Mouse (Mus musculus) CH12.LX (cell line): ENCODE results near the gene Lamtor5. TPM values are rescaled to one million over a fixed set of nuclear protein-coding genes. Genes with fewer than 3 reads are reported as not detected.

ENCODE experiments used
- DNase-seq: peaks from one replicate; pipeline ENCODE4 v3.0.0-alpha.2; 2013; ENCODE audit errors: extremely low read depth
- H3K27ac ChIP-seq: 2 replicates; pipeline ENCODE4 v1.5.1; 2012; ENCODE audit warnings: low read depth, mild to moderate bottlenecking, control low read depth, moderate library complexity; ENCODE audit not compliant: insufficient read depth
- H3K27me3 ChIP-seq: replicated peaks from 2 replicates; pipeline ENCODE3; 2012; ENCODE audit warnings: inconsistent platforms
- H3K36me3 ChIP-seq, 2 experiments: replicated peaks in 1 of 2; 2 replicates each; pipeline versions ENCODE3 to v1.6.1; 2012; ENCODE audit warnings: inconsistent platforms in 1 of 2, low read length in 1 of 2, mild to moderate bottlenecking in 1 of 2, mixed read lengths in 1 of 2, moderate library complexity in 1 of 2; ENCODE audit not compliant: control insufficient read depth in 1 of 2, insufficient read depth in 1 of 2
- H3K4me1 ChIP-seq, 2 experiments: 2 replicates each; pipeline ENCODE4 v1.6.1; 2012; ENCODE audit warnings: inconsistent platforms in 1 of 2, moderate library complexity in 1 of 2; ENCODE audit not compliant: insufficient read depth in 2 of 2, control insufficient read depth in 1 of 2
- H3K4me2 ChIP-seq: 2 replicates; pipeline ENCODE4 v1.6.1; 2012; ENCODE audit warnings: low read depth, mild to moderate bottlenecking, control low read depth; ENCODE audit not compliant: poor library complexity, insufficient read depth, severe bottlenecking
- H3K4me3 ChIP-seq, 3 experiments: fragments of 150-350 bp in 1 of 3; sonication (generic) in 1 of 3; replicated peaks in 1 of 3; 2 replicates each; pipeline versions ENCODE3 to v1.5.1; 2011 to 2012; ENCODE audit warnings: low read depth in 2 of 3, low read length in 2 of 3, mild to moderate bottlenecking in 2 of 3, moderate library complexity in 2 of 3, control low read depth in 1 of 3, improper control_type of control experiment in 1 of 3, inconsistent platforms in 1 of 3, mixed read lengths in 1 of 3; ENCODE audit not compliant: poor library complexity in 1 of 3
- H3K79me2 ChIP-seq: replicated peaks from 2 replicates; pipeline ENCODE4 v1.6.1; 2012; ENCODE audit warnings: mild to moderate bottlenecking, moderate library complexity; ENCODE audit not compliant: control insufficient read depth, poor library complexity, insufficient read depth, severe bottlenecking; ENCODE audit errors: extremely low read depth
- H3K9ac ChIP-seq: 2 replicates; pipeline ENCODE4 v1.6.1; 2012; ENCODE audit warnings: low read depth, mild to moderate bottlenecking, control low read depth, moderate library complexity; ENCODE audit not compliant: insufficient read depth
- H3K9me3 ChIP-seq: replicated peaks from 2 replicates; pipeline ENCODE3; 2012; ENCODE audit warnings: low read length, inconsistent platforms, mixed read lengths
- CHD1 ChIP-seq: IDR thresholded peaks from 2 replicates; pipeline ENCODE4 v1.6.1; 2012; ENCODE audit warnings: low read depth, low read length, improper control_type of control experiment, inconsistent platforms
- CHD2 ChIP-seq: IDR thresholded peaks from 2 replicates; pipeline ENCODE4 v1.6.1; 2011; ENCODE audit warnings: low read length, improper control_type of control experiment
- E2F4 ChIP-seq: IDR thresholded peaks from 2 replicates; pipeline ENCODE4 v1.6.1; 2011; ENCODE audit warnings: low read depth, low read length, improper control_type of control experiment; ENCODE audit not compliant: insufficient replicate concordance
- ELF1 ChIP-seq: IDR thresholded peaks from 2 replicates; pipeline ENCODE4 v1.6.1; 2014; ENCODE audit warnings: low read depth, mild to moderate bottlenecking, inconsistent platforms, low read length, improper control_type of control experiment
- ETS1 ChIP-seq: conservative IDR thresholded peaks from 2 replicates; pipeline ENCODE4 v1.6.1; 2012; ENCODE audit warnings: low read depth, mild to moderate bottlenecking, inconsistent platforms, low read length, improper control_type of control experiment, moderate library complexity
- HCFC1 ChIP-seq: IDR thresholded peaks from 2 replicates; pipeline ENCODE4 v1.6.1; 2012; ENCODE audit warnings: low read depth, mild to moderate bottlenecking, inconsistent platforms, low read length, improper control_type of control experiment
- IRF4 ChIP-seq: IDR thresholded peaks from 2 replicates; pipeline ENCODE4 v1.6.1; 2014; ENCODE audit warnings: low read depth, mild to moderate bottlenecking, inconsistent platforms, low read length, improper control_type of control experiment
- JUN ChIP-seq: IDR thresholded peaks from 2 replicates; pipeline ENCODE4 v1.6.1; 2011; ENCODE audit warnings: low read depth, mild to moderate bottlenecking, low read length, improper control_type of control experiment, moderate library complexity; ENCODE audit not compliant: insufficient read depth
- KAT2A ChIP-seq: IDR thresholded peaks from 2 replicates; pipeline ENCODE4 v1.6.1; 2012; ENCODE audit warnings: low read length, improper control_type of control experiment, inconsistent platforms; ENCODE audit not compliant: insufficient replicate concordance
- MEF2A ChIP-seq: IDR thresholded peaks from 2 replicates; pipeline ENCODE4 v1.6.1; 2014; ENCODE audit warnings: low read depth, mild to moderate bottlenecking, inconsistent platforms, low read length, improper control_type of control experiment, borderline replicate concordance
- POLR2A ChIP-seq: IDR thresholded peaks from 2 replicates; pipeline ENCODE4 v1.6.1; 2011; ENCODE audit warnings: low read depth, mild to moderate bottlenecking, improper control_type of control experiment, low read length
- RAD21 ChIP-seq: IDR thresholded peaks from 2 replicates; pipeline ENCODE4 v1.6.1; 2011; ENCODE audit warnings: low read depth, mild to moderate bottlenecking, low read length, improper control_type of control experiment, moderate library complexity
- RCOR1 ChIP-seq: conservative IDR thresholded peaks from 2 replicates; pipeline ENCODE4 v1.6.1; 2012; ENCODE audit warnings: low read depth, mild to moderate bottlenecking, inconsistent platforms, low read length, improper control_type of control experiment
- SIN3A ChIP-seq: IDR thresholded peaks from 2 replicates; pipeline ENCODE4 v1.6.1; 2012; ENCODE audit warnings: low read length, improper control_type of control experiment, inconsistent platforms
- TBP ChIP-seq: conservative IDR thresholded peaks from 2 replicates; pipeline ENCODE4 v1.6.1; 2011; ENCODE audit warnings: low read depth, low read length, improper control_type of control experiment
- UBTF ChIP-seq: IDR thresholded peaks from 2 replicates; pipeline ENCODE4 v1.6.1; 2012; ENCODE audit warnings: low read depth, mild to moderate bottlenecking, inconsistent platforms, low read length, improper control_type of control experiment, moderate library complexity
- USF1 ChIP-seq: IDR thresholded peaks from 2 replicates; pipeline ENCODE4 v1.6.1; 2014; ENCODE audit warnings: low read depth, mild to moderate bottlenecking, inconsistent platforms, low read length, improper control_type of control experiment
- USF2 ChIP-seq: conservative IDR thresholded peaks from 2 replicates; pipeline ENCODE4 v1.6.1; 2011; ENCODE audit warnings: low read depth, low read length, improper control_type of control experiment
- ZC3H11A ChIP-seq: IDR thresholded peaks from 2 replicates; pipeline ENCODE4 v1.6.1; 2012; ENCODE audit warnings: low read depth, mild to moderate bottlenecking, inconsistent platforms, low read length, improper control_type of control experiment
- ZNF384 ChIP-seq: IDR thresholded peaks from 2 replicates; pipeline ENCODE4 v1.6.1; 2012; ENCODE audit warnings: low read depth, low read length, improper control_type of control experiment, inconsistent platforms
- dilution Hi-C: fragments of 300-500 bp; cut with MboI; formaldehyde crosslinking; loops from 2 replicates; pipeline ENCODE4 v1.14.3; 2020; ENCODE audit warnings: low sequenced_read_pairs; ENCODE audit not compliant: extremely low pct_unique_long_range_greater_than_20kb, extremely low pct_ligation_motif_present
- in situ Hi-C: fragments of 300-500 bp; cut with MboI; formaldehyde crosslinking; loops from 3 replicates; pipeline ENCODE4 v1.14.3; 2019; ENCODE audit warnings: low sequenced_read_pairs, low pct_ligation_motif_present, low pct_unique_long_range_greater_than_20kb, mixed read lengths
- polyA plus RNA-seq: library from polyadenylated mRNA; unstranded; fragments of >175 nt; gene quantifications from 2 replicates; pipeline ENCODE4 v1.2.1, GENCODE M21; 2012; ENCODE audit warnings: low read depth; ENCODE audit not compliant: insufficient read length
- total RNA-seq, 2 experiments: library from RNA; depleted of rRNA; stranded (reverse); fragments of 300-350 nt in 1 of 2; fragments of >200 nt in 1 of 2; gene quantifications; 2 replicates each; pipeline ENCODE4 v1.2.3; 2012 to 2014

Gene Lamtor5
- total and polyA plus RNA-seq, 3 experiments, result 119 to 162 (median 137) TPM

- no peaks in the 10 kb centered on the region for H3K27me3 ChIP-seq
- in situ Hi-C loops (no loop called here), dilution Hi-C loops (no loop called here)
- no peak for TF ChIP-seq ELF1
- no peak overlapping the region for H3K9ac ChIP-seq
- no peaks in the 10 kb centered on the region for H3K9me3 ChIP-seq
- no peak overlapping the region for H3K4me2 ChIP-seq
- H3K79me2 ChIP-seq, result peaks cover 9% of the 10 kb centered on the region
- DNase-seq, result no peak
- no peak overlapping the region for H3K4me3 ChIP-seq
- H3K4me1 ChIP-seq, result peaks cover 0 to 14% of the 10 kb centered on the region in 2 experiments; a peak in 3 of 4 replicates
- H3K36me3 ChIP-seq, result peaks cover 0 to 6% of the 10 kb centered on the region in 2 experiments
- H3K27ac ChIP-seq, result no peak overlapping the region
These were observed 2.0 kb upstream of the Lamtor5 start for GRCm38 (mm10) chr3:107276626-107277025.

GRCm38 (mm10) chr3:107286123-107286522, 7.5 kb downstream of the Lamtor5 start:
- Histone ChIP-seq H3K27ac (no peak overlapping the region), H3K9me3 (no peaks in the 10 kb centered on the region), H3K36me3 (peaks cover 20 to 43% of the 10 kb centered on the region in 2 experiments), H3K9ac (no peak overlapping the region), H3K27me3 (no peaks in the 10 kb centered on the region), H3K79me2 (0 out of 2 replicates have a peak, but pooled peaks cover 2% of the 10 kb centered on the region), H3K4me1 (no peaks in the 10 kb centered on the region), H3K4me3 (no peak overlapping the region), H3K4me2 (no peak overlapping the region)
- in situ Hi-C loops (no loop called here), dilution Hi-C loops (no loop called here)
- no peak for DNase-seq
- TF ChIP-seq HCFC1 (no peak), POLR2A (no peak), KAT2A (no peak), ZC3H11A (no peak), SIN3A (no peak), JUN (no peak), TBP (no peak), IRF4 (no peak), RAD21 (no peak), USF1 (no peak), UBTF (no peak), USF2 (no peak), ELF1 (no peak)

GRCm38 (mm10) chr3:107287346-107287745, 8.7 kb downstream of the Lamtor5 start:
- peaks cover 15 to 31% of the 10 kb centered on the region in 2 experiments for H3K36me3 ChIP-seq
- no peaks in the 10 kb centered on the region for H3K4me1 ChIP-seq
- H3K4me2 ChIP-seq, result no peak overlapping the region
- H3K9ac ChIP-seq, result no peak overlapping the region
- dilution Hi-C loops (no loop called here), in situ Hi-C loops (no loop called here)
- TF ChIP-seq E2F4, result no peak
- TF ChIP-seq ETS1, result no peak
- TF ChIP-seq ELF1, result no peak
- no peak for TF ChIP-seq ZC3H11A
- no peak for TF ChIP-seq JUN
- TF ChIP-seq RCOR1, result no peak
- TF ChIP-seq MEF2A, result no peak
- TF ChIP-seq ZNF384, result no peak
- TF ChIP-seq CHD1, result no peak
- no peak for TF ChIP-seq SIN3A
- TF ChIP-seq CHD2, result no peak
- TF ChIP-seq UBTF, result no peak
- no peak for TF ChIP-seq HCFC1
- H3K4me3 ChIP-seq, result no peak overlapping the region
- no peaks in the 10 kb centered on the region for H3K27me3 ChIP-seq
- no peak overlapping the region for H3K27ac ChIP-seq
- no peaks in the 10 kb centered on the region for H3K9me3 ChIP-seq
- no peak for DNase-seq
- no peaks in the 10 kb centered on the region for H3K79me2 ChIP-seq
